Mouse (Mus musculus) megakaryocyte-erythroid progenitor cell, adult 5 weeks (primary cell): ENCODE results near the gene Tmem232. TPM values are rescaled to one million over a fixed set of nuclear protein-coding genes. Genes with fewer than 3 reads are reported as not detected.

Experiments used
- polyA plus RNA-seq: library from polyadenylated mRNA; stranded (reverse); fragments of >175 nt; gene quantifications from 2 replicates; pipeline ENCODE4 v1.2.3, GENCODE M21; 2012

Tmem232 gene
- polyA plus RNA-seq, result 0.04 TPM in 1 of 2 replicates, not detected in the other

DNA sequence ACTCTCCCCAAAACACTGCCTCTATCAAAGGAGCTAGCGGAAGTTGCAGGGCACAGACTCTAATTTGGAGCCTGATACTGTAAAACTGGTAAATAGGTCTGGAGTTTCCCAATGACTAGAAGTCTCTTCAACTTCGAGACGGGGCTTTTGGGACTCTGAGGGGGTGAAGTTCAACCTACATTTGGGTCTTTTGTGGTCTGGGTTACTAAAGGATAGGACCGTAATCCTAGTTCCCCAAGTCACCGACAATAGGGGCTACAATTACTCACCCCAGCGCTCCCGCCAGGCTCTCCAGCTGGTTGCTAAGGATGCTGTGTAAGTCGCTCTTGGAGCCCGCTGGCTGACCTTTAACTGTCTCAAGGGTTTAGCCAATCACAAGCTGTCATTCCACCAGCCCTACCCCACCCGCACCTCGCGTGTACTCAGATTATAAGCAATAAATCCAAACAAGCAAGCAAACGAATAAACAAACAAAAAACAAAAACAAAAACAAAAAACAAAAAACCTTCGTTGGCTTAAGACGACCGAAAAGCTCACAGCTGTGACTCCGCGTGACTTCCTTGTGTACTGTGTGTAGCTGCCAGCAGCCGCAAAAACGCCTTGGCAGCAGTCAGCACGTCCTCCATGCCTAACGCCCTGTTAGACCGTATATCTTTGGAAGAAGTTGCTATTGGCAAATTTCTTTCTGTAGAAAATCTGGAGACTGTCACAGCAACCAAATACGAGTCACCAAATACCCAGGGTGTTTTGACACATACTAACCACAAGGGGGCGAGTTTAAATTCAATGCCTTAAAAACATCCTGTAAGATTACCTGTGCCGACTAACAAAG is at the start of gene Tmem232:
TSS of gene Tmem232 (minus strand) at position 342 of the 832 bp plus-strand sequence.

Other genes starting within 250 kb of the Tmem232 start
- gene Vapa, start 72.8 kb upstream of the Tmem232 start, polyA plus RNA-seq, result 139 and 168 TPM in 2 replicates
- gene Txndc2, start 101.4 kb upstream of the Tmem232 start, polyA plus RNA-seq, result not detected in 2 replicates
- gene Rab31, start 232.0 kb upstream of the Tmem232 start, polyA plus RNA-seq, result 29.7 and 37.5 TPM in 2 replicates
- gene Ppp4r1, start 241.8 kb upstream of the Tmem232 start, polyA plus RNA-seq, result 16.9 and 24.9 TPM in 2 replicates